Mouse (Mus musculus): ENCODE measurements at regions not wholly inside any gene's neighbourhood (a gene's known extent, or its start where the extent isn't known, plus 50 kb on each side); places are given as distances from the start of the nearest gene placed in this dataset.

- DNase-seq, result no peak
- intact Hi-C loops (cut with DNase I), result no loop called here
These were observed 92.0 kb upstream of the Ank start for GRCm38 (mm10) chr15:27374517-27374916.

GRCm38 (mm10) chr15:27378601-27379094 is 87.8 kb upstream of the Ank start:
- DNase-seq, result no peak
- intact Hi-C loops (cut with DNase I), result no loop called here

- no peak for DNase-seq
- intact Hi-C loops (cut with DNase I), result no loop called here
These were observed 86.0 kb upstream of the Ank start for GRCm38 (mm10) chr15:27380436-27380945.

GRCm38 (mm10) chr15:27381565-27381964 is 84.9 kb upstream of the Ank start:
- DNase-seq, result no peak
- intact Hi-C loops (cut with DNase I), result no loop called here

- no peak for DNase-seq
- intact Hi-C loops (cut with DNase I), result no loop called here
These were observed 75.9 kb upstream of the Ank start for GRCm38 (mm10) chr15:27390567-27390966.

GRCm38 (mm10) chr15:27405721-27406161 is 60.7 kb upstream of the Ank start:
- intact Hi-C loops (cut with DNase I), result no loop called here
- no peak for DNase-seq

- intact Hi-C loops (cut with DNase I), result no loop called here
- DNase-seq, result no peak
These were observed 56.6 kb upstream of the Ank start for GRCm38 (mm10) chr15:27409856-27410255.

GRCm38 (mm10) chr15:27412304-27412703 is 54.2 kb upstream of the Ank start:
- intact Hi-C loops (cut with DNase I), result no loop called here
- DNase-seq, result no peak

- intact Hi-C loops (cut with DNase I), result no loop called here
- no peak for DNase-seq
These were observed 53.7 kb upstream of the Ank start for GRCm38 (mm10) chr15:27412761-27413160.

- intact Hi-C loops (cut with DNase I), result no loop called here
- DNase-seq, result no peak
These were observed 53.0 kb upstream of the Ank start for GRCm38 (mm10) chr15:27413486-27413885.

GRCm38 (mm10) chr15:27414819-27415218 is 51.7 kb upstream of the Ank start:
- no peak for DNase-seq
- intact Hi-C loops (cut with DNase I), result no loop called here
